Mouse (Mus musculus): ENCODE results near the gene Abhd14b.

Abhd14b gene

DNA sequence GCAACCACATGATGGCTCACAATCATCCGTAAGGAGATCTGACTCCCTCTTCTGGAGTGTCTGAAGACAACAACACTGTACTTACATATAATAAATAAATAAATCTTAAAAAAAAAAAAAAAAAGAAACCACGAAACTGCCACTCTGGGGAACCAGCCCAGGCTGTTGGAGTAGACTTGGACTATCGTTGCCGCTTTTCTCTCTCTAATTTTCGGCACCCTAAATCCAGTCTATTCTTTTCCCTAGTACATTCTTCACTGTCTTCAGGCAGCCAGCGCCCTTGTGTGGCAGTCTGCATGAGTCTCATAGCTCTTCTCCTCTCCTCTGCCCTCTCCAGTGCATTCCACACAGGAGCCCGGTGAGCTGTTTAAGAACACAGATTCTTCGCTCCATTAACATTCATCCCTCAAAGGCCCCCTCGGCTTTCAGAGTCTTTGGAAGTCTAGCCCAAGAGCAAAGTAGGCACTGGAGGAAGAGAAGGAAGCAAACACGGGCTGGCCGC is 18.5 kb upstream of the Abhd14b start:
- peak; percentile 33; the same call in 1 of the 2 replicates for ATAC-seq (ENCODE audit: insufficient number of reproducible peaks, low FRiP score, low TSS enrichment)

GRCm38 (mm10) chr9:106429221-106430014 is 17.8 kb upstream of the Abhd14b start, which contains the start of gene Rpl29:
Gene Rpl29 (plus strand): TSS chr9:106429454.
- peak; percentile 85 for ATAC-seq (ENCODE audit: insufficient number of reproducible peaks, low FRiP score, low TSS enrichment)

DNA sequence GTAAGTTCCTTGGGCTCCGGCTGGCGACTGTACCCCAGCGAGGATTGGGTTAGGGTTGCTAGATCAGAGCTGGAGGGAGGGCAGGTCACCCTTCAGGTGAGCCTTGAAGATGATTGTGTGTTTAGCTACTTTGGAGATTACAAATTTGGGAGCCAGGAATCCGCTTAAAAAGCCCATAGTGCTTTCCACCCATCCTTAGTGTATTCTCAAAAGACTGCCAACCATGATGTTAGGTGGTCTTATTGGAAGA is 17.3 kb upstream of the Abhd14b start:
- no peak for ATAC-seq (ENCODE audit: insufficient number of reproducible peaks, low FRiP score, low TSS enrichment)

- no peak for ATAC-seq (ENCODE audit: insufficient number of reproducible peaks, low FRiP score, low TSS enrichment)
Measured at GRCm38 (mm10) chr9:106433389-106433788, 13.9 kb upstream of the Abhd14b start.

GRCm38 (mm10) chr9:106436566-106436965 is 10.7 kb upstream of the Abhd14b start:
- ATAC-seq (ENCODE audit: insufficient number of reproducible peaks, low FRiP score, low TSS enrichment): no peak

DNA sequence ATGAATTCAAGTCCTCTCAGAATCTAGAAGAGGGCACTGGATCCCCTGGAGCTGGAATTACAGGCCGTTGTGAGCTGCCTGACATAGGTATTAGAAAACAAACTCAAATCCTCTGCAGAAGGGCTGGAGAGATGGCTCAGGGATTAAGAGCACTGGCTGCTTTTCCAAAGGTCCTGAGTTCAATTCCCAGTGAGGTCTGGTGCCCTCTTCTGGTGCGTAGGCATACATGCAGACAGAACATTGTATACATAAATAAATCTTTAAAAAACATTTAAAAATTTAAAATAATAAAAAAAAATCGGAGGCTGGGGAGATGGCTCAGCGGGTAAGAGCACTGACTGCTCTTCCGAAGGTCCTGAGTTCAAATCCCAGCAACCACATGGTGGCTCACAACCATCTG is 4.6 kb upstream of the Abhd14b start:
- ATAC-seq (ENCODE audit: insufficient number of reproducible peaks, low FRiP score, low TSS enrichment): no peak

- ATAC-seq (ENCODE audit: insufficient number of reproducible peaks, low FRiP score, low TSS enrichment): no peak
Measured at GRCm38 (mm10) chr9:106444836-106445235, 2.4 kb upstream of the Abhd14b start.

DNA sequence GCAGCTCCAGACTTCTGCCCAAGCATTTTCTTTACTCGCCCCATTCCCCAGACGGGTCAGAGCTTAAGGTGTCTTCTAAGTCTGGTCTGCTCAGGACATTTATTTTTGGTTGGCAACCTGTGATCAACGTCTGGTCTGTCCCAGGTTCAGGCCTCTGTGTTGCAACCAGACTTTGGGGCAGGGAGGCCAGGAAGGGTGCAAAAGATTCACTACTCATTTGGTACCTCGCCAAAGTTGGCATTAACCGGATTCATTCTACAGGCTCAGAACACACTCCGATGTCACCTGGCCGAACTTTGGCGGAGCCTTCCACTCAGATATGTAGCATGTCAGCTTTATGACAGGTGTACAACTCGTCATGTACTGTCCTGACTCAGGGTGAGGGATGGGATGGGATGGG is 692 bp downstream of the Abhd14b start:
- no peak for ATAC-seq (ENCODE audit: insufficient number of reproducible peaks, low FRiP score, low TSS enrichment)

DNA sequence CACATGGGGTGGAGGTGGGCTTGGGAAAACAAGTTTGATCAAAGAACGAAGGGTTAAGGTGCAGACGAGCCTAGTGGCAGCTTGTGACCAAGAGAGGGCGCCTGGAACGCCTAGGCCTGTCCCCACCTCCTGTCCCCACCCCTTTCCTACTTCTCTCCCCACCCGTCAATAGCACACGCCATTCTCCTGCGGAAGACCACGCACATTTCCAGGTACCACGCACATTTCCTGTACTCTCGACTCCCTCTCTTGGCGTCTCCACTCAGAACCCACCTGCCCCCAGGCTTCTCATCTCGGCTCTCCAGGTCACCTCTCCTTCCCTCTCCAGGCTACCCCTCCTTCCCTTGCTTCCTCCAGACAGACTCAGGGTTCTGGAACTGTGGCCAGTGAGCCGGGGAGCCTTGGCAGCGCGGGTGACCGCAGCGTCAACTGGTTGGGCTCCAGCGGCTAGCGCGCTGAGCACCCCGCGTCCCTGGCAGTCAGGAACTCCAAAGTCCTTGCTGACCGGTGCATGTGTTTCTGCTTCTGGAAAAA is 1.3 kb downstream of the Abhd14b start:
- peak; percentile 37; the same call in 1 of the 2 replicates for ATAC-seq (ENCODE audit: insufficient number of reproducible peaks, low FRiP score, low TSS enrichment)

- ATAC-seq (ENCODE audit: insufficient number of reproducible peaks, low FRiP score, low TSS enrichment): no peak
Measured at GRCm38 (mm10) chr9:106449947-106450346, 2.7 kb downstream of the Abhd14b start.

DNA sequence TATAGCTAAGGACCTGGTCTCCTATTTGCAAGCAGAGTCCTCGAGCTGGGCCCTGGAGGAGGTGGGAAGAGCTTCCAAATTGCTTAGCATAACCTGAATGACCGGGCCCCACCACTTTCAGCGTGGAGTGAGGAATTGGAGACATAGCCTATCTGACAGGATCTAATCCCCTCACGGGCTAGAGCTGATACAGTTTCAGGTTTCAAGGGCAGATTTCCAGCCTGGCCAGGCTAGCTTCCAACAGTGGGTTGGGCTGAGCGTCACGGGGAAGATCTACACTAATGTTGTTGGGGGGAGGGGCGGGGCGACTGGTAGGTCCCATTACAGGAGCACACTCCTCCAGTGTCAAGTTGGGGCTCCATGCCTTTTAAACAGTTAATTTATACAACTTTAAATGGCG is 3.4 kb downstream of the Abhd14b start:
- ATAC-seq (ENCODE audit: insufficient number of reproducible peaks, low FRiP score, low TSS enrichment): no peak

GRCm38 (mm10) chr9:106451298-106451697 is 4.0 kb downstream of the Abhd14b start:
- ATAC-seq (ENCODE audit: insufficient number of reproducible peaks, low FRiP score, low TSS enrichment): no peak

DNA sequence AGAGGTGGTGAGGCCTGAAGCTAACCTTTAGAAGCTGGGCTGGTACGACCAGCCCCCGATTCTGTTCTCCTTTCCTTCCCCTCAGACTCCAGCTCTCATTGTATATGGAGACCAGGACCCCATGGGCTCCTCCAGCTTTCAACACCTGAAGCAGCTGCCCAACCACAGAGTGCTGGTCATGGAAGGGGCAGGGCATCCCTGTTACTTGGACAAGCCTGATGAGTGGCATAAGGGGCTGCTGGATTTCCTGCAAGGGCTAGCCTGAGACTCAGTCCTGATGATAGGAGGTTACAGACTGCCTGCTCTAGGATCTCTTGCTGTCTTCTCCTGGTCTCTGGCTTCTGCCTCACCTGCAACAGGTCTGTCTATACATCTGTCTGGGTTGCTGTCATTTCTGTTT is 4.6 kb downstream of the Abhd14b start:
- ATAC-seq (ENCODE audit: insufficient number of reproducible peaks, low FRiP score, low TSS enrichment): no peak

GRCm38 (mm10) chr9:106452351-106452750 is 5.1 kb downstream of the Abhd14b start:
- no peak for ATAC-seq (ENCODE audit: insufficient number of reproducible peaks, low FRiP score, low TSS enrichment)

DNA sequence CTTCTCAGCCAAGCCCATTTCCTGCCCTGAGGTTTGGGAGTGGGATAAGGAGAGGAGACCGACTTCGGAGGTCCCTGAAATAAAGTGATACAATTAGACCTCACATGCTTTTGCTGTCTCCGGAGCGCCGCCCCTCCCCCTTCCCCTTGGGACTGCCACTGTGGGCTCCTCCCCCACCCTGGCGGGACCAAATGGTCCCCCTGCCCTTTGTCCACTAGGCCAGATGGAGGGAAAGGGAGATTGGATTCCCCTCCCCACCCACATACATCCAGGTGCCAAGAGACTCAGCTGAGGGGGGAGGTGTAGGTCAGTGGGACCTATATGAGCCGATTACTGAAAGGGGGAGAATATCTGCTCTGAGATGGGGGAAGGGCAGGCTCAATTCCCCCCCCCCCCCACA is 5.6 kb downstream of the Abhd14b start:
- ATAC-seq (ENCODE audit: insufficient number of reproducible peaks, low FRiP score, low TSS enrichment): no peak

- ATAC-seq (ENCODE audit: insufficient number of reproducible peaks, low FRiP score, low TSS enrichment): peak; percentile 6; the same call in 1 of the 2 replicates
Measured at GRCm38 (mm10) chr9:106453271-106454070, 6.2 kb downstream of the Abhd14b start, which contains the start of gene Pcbp4. Gene Pcbp4 (plus strand): TSS chr9:106453291.

DNA sequence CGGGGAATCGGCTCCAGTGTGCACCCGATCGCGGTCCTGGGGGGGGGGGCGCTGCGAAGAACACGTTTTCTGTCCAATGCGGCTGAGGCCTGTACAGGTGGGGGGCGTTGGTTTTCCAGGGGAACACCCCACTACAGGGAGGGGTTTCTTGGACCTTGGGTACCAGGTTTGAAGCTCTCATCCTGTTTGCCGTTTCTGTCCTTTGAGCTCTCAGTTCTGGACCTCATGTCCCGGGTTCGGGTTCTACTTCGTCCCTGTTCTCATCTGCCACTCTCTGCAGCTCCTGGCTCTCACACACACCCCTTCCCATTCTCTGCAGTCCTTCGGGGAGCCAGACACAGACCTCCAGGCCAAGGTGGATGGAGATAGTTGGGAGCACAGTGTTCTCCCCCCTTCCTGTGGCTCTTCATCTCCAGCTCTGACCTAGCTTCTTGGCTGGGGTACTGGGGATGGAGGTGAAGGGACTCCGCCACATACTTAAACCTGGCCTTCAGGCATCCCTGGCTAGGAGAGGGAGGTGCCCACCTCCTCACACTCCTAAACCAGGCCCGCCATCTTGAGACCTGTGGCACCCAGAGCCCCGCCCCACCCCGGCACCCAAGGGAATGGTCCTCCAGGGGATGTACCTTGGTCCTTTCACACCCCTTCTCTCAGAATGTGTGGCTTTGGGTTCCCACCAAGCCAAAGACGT is 7.0 kb downstream of the Abhd14b start:
- ATAC-seq (ENCODE audit: insufficient number of reproducible peaks, low FRiP score, low TSS enrichment): no peak

DNA sequence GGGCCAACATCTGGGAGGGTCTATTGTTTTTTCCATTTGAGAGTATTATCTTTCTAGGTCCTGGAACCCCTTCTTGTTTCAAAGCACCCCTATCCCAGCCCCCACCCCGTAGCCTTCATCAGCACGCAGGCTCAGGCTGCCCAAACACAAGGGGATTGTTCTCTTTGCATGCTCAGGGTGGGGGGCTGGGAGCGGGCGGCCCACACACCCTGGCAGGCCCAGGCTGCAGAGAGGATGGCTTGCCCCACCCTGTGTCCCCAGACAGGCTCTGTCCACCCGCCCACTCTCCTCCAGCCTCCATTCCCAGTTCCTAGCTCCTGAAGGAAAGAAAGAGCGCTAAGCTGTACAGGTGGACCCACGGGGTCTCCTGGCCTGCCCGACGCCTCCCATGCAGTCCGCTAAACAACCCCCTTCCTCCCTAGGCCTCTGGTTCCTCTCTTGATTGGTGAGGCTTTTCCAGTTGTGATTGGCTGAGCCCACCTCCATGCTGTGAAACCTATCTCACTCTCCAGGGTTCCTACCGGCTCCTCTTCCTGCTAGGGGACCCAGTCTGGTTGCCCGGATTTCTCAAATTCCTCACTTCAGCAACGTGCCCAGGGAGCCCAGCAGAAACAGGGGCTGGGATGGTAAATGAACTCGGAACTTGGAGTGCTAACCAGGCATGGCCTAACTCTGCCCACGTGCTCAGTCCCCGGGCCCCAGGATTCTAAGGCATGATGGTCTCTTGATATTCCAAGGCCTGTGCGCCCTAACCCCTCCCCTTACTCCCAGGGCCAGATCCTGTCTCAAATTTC is 7.8 kb downstream of the Abhd14b start:
- ATAC-seq (ENCODE audit: insufficient number of reproducible peaks, low FRiP score, low TSS enrichment): no peak

DNA sequence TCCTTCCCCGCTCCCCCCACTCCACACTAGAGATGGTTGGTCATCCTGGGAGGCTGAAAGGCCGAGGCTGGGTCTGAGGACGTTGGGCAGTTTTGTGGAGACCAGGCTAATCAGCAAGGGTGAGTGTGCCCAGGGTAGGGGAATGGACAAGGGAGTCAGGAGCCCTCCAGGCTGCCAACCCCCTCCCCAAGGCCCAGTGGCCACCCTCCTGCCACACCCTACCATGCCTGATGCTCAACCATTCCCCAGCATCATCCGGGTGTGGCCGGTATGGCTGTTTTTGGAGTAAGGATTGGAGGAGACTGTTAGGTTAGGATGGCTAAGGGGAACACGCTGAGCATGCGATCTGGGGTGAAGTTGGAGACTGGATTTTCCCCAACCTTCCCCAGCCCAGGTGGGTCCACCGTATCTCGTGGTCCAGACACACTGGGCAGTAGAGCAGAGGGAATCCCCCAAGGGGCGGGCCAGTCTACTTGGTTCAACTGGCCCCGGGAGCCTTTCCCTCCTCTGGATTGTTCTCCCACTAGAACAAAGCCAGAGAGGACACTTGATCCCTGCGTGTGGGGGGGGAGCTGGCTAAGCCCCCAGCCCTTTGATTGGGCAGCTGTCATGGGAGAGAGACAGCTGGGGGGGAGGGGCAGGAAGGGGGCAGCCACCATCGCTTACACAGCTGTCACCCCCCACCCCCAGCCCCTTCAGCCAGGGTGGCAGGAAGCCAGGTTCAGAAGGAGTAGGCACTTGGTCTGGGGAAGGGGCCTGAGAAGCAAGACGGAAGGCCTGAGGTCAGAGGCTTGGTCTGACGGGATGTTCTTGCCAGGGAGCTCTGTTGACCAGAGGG is 9.3 kb downstream of the Abhd14b start:
- no peak for ATAC-seq (ENCODE audit: insufficient number of reproducible peaks, low FRiP score, low TSS enrichment)
